Mouse (Mus musculus): ENCODE results near the gene Yeats2. TPM values are rescaled to one million over a fixed set of nuclear protein-coding genes. Genes with fewer than 3 reads are reported as not detected.

Gene Yeats2
- polyA plus RNA-seq, 1 experiment from 2014 or later, result 37.6 TPM

- H3K4me3 ChIP-seq (replicated peaks), result no peak overlapping the region
- no peaks in the 10 kb centered on the region for H3K36me3 ChIP-seq
- H3K9ac ChIP-seq, result no peak overlapping the region
- H3K4me1 ChIP-seq, result no peaks in the 10 kb centered on the region
- no peak for ATAC-seq (replicated peaks; ENCODE audit: low FRiP score)
- no peaks in the 10 kb centered on the region for H3K9me3 ChIP-seq (replicated peaks)
- H3K27ac ChIP-seq, result no peak overlapping the region
- H3K27me3 ChIP-seq, result no peaks in the 10 kb centered on the region
- no peak overlapping the region for H3K4me2 ChIP-seq
Observed at GRCm38 (mm10) chr16:20247103-20247502, 106.2 kb downstream of the Yeats2 start.

- H3K27ac ChIP-seq, result no peak overlapping the region
- H3K27me3 ChIP-seq, result no peaks in the 10 kb centered on the region
- 82% methylated on average over 9 of the region's 9 CpGs for WGBS
- no peaks in the 10 kb centered on the region for H3K36me3 ChIP-seq
- no peak overlapping the region for H3K4me3 ChIP-seq (replicated peaks)
- no peak overlapping the region for H3K4me2 ChIP-seq
- no peaks in the 10 kb centered on the region for H3K4me1 ChIP-seq
- no peaks in the 10 kb centered on the region for H3K9me3 ChIP-seq (replicated peaks)
- no peak for ATAC-seq (replicated peaks; ENCODE audit: low FRiP score)
- no peak overlapping the region for H3K9ac ChIP-seq
Observed at GRCm38 (mm10) chr16:20248442-20249174, 107.7 kb downstream of the Yeats2 start.

- H3K9me3 ChIP-seq (replicated peaks), result no peaks in the 10 kb centered on the region
- no peaks in the 10 kb centered on the region for H3K27me3 ChIP-seq
- no peak overlapping the region for H3K9ac ChIP-seq
- ATAC-seq (replicated peaks; ENCODE audit: low FRiP score), result no peak
- H3K4me1 ChIP-seq, result no peaks in the 10 kb centered on the region
- H3K27ac ChIP-seq, result no peak overlapping the region
- no peak overlapping the region for H3K4me2 ChIP-seq
- H3K36me3 ChIP-seq, result no peaks in the 10 kb centered on the region
- WGBS, result 82% methylated on average over 5 of the region's 5 CpGs
- no peak overlapping the region for H3K4me3 ChIP-seq (replicated peaks)
Observed at GRCm38 (mm10) chr16:20257926-20258325, 117.1 kb downstream of the Yeats2 start.

- Histone ChIP-seq H3K4me1 (no peaks in the 10 kb centered on the region), H3K4me2 (no peak overlapping the region), H3K27me3 (0 out of 2 replicates have a peak, but pooled peaks cover 3% of the 10 kb centered on the region), H3K36me3 (no peaks in the 10 kb centered on the region), H3K4me3 (replicated peaks) (no peak overlapping the region), H3K9ac (no peak overlapping the region), H3K27ac (no peak overlapping the region), H3K9me3 (replicated peaks) (no peaks in the 10 kb centered on the region)
- 79% methylated on average over 7 of the region's 7 CpGs for WGBS
- ATAC-seq (replicated peaks; ENCODE audit: low FRiP score), result no peak
Observed at GRCm38 (mm10) chr16:20265089-20265488, 124.2 kb downstream of the Yeats2 start.

- H3K4me3 ChIP-seq (replicated peaks), result no peak overlapping the region
- H3K9me3 ChIP-seq (replicated peaks), result no peaks in the 10 kb centered on the region
- ATAC-seq (replicated peaks; ENCODE audit: low FRiP score), result no peak
- no peak overlapping the region for H3K4me2 ChIP-seq
- H3K4me1 ChIP-seq, result no peaks in the 10 kb centered on the region
- no peaks in the 10 kb centered on the region for H3K36me3 ChIP-seq
- WGBS, result 81% methylated on average over 4 of the region's 4 CpGs
- no peak overlapping the region for H3K27ac ChIP-seq
- H3K27me3 ChIP-seq, result no peaks in the 10 kb centered on the region
- H3K9ac ChIP-seq, result no peak overlapping the region
Observed at GRCm38 (mm10) chr16:20271339-20271738, 130.5 kb downstream of the Yeats2 start.

GRCm38 (mm10) chr16:20272994-20273393 lies 132.1 kb downstream of the Yeats2 start:
- Histone ChIP-seq H3K27ac (no peak overlapping the region), H3K36me3 (peaks cover 1% of the 10 kb centered on the region), H3K9me3 (replicated peaks) (no peaks in the 10 kb centered on the region), H3K9ac (no peak overlapping the region), H3K27me3 (no peaks in the 10 kb centered on the region), H3K4me1 (no peaks in the 10 kb centered on the region), H3K4me2 (no peak overlapping the region), H3K4me3 (replicated peaks) (no peak overlapping the region)
- WGBS, result 28% methylated on average over 3 of the region's 3 CpGs
- ATAC-seq (replicated peaks; ENCODE audit: low FRiP score), result no peak

GRCm38 (mm10) chr16:20279395-20279794 lies 138.5 kb downstream of the Yeats2 start:
- Histone ChIP-seq H3K9ac (no peak overlapping the region), H3K4me3 (replicated peaks) (no peak overlapping the region), H3K4me2 (no peak overlapping the region), H3K36me3 (peaks cover 64% of the 10 kb centered on the region), H3K27ac (no peak overlapping the region), H3K9me3 (replicated peaks) (no peaks in the 10 kb centered on the region), H3K27me3 (no peaks in the 10 kb centered on the region), H3K4me1 (no peaks in the 10 kb centered on the region)
- WGBS, result 94% methylated on average over 5 of the region's 5 CpGs
- no peak for ATAC-seq (replicated peaks; ENCODE audit: low FRiP score)

- WGBS, result 81% methylated on average over 4 of the region's 4 CpGs
- H3K27me3 ChIP-seq, result no peaks in the 10 kb centered on the region
- H3K4me3 ChIP-seq (replicated peaks), result no peak overlapping the region
- no peak overlapping the region for H3K27ac ChIP-seq
- H3K4me2 ChIP-seq, result no peak overlapping the region
- H3K36me3 ChIP-seq, result peaks cover 72% of the 10 kb centered on the region
- no peak for ATAC-seq (replicated peaks; ENCODE audit: low FRiP score)
- no peak overlapping the region for H3K9ac ChIP-seq
- H3K9me3 ChIP-seq (replicated peaks), result no peaks in the 10 kb centered on the region
- no peaks in the 10 kb centered on the region for H3K4me1 ChIP-seq
Observed at GRCm38 (mm10) chr16:20280238-20280637, 139.4 kb downstream of the Yeats2 start.

Other genes starting within 250 kb of the Yeats2 start
- gene Klhl6, start 158.0 kb upstream of the Yeats2 start, polyA plus RNA-seq (2015; fragmentation: Nextera tagmentation; extraction: Ambion mirVana), result 15.3 and 17.2 TPM in 2 replicates
- gene Klhl24, start 43.5 kb upstream of the Yeats2 start, polyA plus RNA-seq (2015; fragmentation: Nextera tagmentation; extraction: Ambion mirVana), result 32.2 and 33.6 TPM in 2 replicates
- 0.74 and 0.85 TPM in 2 replicates for gene Map6d1, start 100.3 kb downstream of the Yeats2 start, polyA plus RNA-seq (2015; fragmentation: Nextera tagmentation; extraction: Ambion mirVana)
- gene Parl, start 161.3 kb downstream of the Yeats2 start, polyA plus RNA-seq (2015; fragmentation: Nextera tagmentation; extraction: Ambion mirVana), result 87.8 and 99.9 TPM in 2 replicates
- not detected in 2 replicates for gene Cyp2ab1, start 184.3 kb downstream of the Yeats2 start, polyA plus RNA-seq (2015; fragmentation: Nextera tagmentation; extraction: Ambion mirVana)